Mouse (Mus musculus) 3134 (cell line): Measurements from ENCODE around the gene Lypd6b.

Experiments
- DNase-seq: peaks from one replicate; pipeline ENCODE4 v3.0.0-alpha.2; 2011; ENCODE audit warnings: low spot score; ENCODE audit not compliant: insufficient read length; ENCODE audit errors: extremely low read depth

Lypd6b gene

DNA sequence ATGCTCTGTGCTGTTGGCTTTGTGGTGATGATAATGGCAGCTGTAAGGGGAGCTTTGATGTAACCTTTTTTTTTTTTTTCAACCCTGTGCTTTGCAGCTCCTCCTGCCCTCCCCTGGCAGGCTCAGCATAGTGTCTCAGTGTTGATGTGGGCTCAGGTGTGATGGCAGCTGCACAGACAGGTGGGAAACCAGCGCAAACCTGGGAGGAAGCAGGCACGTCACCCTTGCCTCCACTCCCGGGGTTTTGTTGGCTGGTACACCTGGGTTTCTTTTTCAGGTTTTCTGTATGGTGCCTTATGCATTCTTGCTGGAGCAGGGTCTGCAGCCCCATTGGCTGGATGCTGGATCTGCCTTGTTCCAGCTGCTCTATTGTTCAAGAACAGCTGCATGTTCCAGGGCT lies 29.7 kb downstream of the Lypd6b start:
- no peak for DNase-seq

DNA sequence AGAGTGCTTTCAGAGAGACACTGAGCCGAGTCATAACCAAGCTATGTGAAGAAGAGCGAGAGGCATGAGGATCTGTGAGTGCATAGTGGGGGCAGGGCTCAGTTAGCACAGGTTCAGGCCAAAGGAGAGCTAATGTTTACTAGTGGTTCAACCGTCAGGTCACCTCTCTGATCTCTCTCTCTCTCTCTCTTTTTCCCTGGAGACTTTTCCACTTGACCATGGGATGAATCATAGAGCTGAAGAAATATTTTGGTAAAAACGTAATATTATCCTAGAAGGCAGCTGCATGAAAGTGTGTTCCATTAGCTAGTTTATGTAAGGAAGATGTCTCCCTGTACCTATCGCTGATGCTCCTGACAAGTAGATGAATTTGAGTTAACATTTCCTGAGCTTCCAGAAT lies 30.6 kb downstream of the Lypd6b start:
- DNase-seq: peak; percentile 65

GRCm38 (mm10) chr2:49822312-49822711 lies 34.8 kb downstream of the Lypd6b start:
- DNase-seq: no peak

- no peak for DNase-seq
These were observed 38.1 kb downstream of the Lypd6b start for GRCm38 (mm10) chr2:49825588-49825987.

GRCm38 (mm10) chr2:49827756-49828155 lies 40.3 kb downstream of the Lypd6b start:
- DNase-seq: no peak

DNA sequence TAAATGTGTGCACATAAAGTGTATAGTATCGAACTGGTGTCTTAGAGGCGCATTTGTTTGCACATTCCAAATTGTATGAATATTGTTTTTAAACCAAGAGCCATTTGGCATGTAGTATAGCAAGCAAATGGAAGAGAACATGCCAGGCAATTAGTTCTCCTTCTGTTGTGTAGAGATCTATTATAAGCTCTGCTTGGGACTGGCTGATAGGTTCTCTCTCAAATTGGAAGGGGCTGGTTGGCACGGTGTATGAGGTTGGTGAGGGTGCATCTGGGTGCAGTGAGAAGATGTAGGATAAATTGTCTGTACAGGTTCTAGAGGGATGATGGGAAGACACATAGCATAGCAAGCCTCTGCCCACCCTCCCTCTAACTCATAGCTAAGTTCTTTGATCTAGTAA lies 42.9 kb downstream of the Lypd6b start:
- no peak for DNase-seq

DNA sequence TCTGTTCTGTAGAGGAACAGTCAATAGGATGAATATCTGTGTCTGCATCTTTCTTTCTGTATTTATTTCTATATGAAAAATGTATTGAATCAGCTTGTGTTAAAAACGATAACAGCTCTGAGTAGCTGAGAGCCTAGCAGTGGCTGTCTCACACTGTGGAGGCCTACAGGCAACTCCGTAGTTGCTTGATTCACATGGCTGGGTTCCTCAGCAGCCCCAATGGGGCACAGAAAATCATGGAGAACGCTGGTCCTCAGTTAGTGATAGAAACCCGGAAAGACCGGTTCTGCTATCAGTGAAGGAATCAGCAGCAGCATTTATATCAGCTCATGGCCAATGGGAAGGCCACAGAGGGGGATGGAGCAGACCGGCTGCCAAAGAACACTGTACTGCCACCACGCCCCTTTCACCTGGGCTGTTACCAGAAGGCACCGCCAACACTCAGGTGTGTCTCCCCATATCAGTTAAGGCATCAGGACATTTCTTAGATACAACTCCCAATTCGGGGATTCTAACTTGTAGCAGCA lies 44.9 kb downstream of the Lypd6b start:
- DNase-seq: no peak

DNA sequence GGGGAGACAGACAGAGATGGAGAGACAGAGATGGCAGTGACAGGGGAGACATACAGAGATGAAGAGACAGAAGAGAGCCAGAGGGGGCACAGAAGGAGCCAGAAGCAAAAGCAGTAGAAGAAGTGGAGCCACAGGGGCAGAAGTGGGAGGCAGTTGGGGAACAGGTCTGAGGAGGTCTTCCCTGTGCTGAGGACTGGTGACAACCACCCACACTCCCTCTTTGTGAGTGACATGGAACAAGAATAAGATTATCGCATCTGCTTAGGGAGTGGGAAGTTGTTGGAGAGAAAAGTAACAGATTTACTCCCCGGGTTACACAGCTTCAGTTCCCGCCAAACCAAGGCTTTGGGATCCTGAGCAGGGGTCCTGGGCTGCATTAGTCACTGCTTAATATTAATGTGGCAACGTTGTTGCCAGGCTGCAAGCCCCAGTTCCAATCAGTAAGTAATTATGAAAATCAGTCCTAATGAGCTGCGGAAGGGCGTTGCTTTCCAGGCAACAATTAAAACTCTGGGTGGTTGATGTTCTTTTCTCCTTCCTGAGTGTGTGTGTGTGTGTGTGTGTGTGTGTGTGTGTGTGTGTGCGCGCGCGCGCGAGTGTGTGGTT lies 50.1 kb downstream of the Lypd6b start:
- no peak for DNase-seq

GRCm38 (mm10) chr2:49838611-49839010 lies 51.1 kb downstream of the Lypd6b start:
- DNase-seq: no peak

DNA sequence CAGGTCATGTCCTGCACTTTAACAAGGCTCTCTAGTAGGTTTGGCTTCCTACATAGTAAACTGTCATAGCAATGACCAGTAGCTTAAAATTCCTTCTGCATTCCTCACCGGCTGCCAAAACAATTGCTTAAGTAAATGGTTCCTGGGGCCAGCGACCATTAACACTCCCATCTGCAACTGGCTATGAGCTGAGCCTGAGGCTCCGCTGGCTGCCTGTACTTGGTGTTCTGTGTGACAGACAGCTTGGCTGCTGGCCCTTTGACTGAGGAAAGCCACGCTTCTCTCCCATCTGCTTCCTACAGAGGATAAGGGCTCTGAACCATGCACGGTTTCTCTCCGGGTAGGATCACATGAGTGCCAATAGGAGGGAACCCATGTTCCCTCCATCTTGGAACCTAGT lies 53.1 kb downstream of the Lypd6b start:
- peak; percentile 5 for DNase-seq

- no peak for DNase-seq
These were observed 53.6 kb downstream of the Lypd6b start for GRCm38 (mm10) chr2:49841089-49841488.

GRCm38 (mm10) chr2:49845104-49845503 lies 57.6 kb downstream of the Lypd6b start:
- no peak for DNase-seq

GRCm38 (mm10) chr2:49846097-49846496 lies 58.6 kb downstream of the Lypd6b start:
- DNase-seq: no peak

- DNase-seq: no peak
These were observed 59.4 kb downstream of the Lypd6b start for GRCm38 (mm10) chr2:49846880-49847279.

DNA sequence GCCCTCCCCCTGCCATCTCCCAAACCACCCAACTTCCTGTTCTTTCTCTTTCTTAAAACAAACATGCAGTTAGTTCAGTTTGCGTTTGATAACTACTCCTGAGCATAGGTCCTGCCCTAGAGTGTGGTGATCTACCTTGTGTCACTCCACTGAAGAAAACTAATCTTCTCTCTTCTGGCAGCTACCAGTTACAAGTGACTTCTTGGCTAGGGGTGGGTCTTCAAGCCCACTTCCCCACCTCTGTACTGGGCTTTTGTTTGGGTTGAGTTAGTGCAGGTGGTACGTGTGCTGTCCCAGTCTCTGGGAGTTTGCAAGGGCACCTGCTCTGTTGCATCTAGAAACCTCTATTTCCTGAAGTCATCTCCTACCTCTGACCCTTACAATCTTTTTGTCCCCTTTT lies 60.3 kb downstream of the Lypd6b start:
- DNase-seq: no peak

DNA sequence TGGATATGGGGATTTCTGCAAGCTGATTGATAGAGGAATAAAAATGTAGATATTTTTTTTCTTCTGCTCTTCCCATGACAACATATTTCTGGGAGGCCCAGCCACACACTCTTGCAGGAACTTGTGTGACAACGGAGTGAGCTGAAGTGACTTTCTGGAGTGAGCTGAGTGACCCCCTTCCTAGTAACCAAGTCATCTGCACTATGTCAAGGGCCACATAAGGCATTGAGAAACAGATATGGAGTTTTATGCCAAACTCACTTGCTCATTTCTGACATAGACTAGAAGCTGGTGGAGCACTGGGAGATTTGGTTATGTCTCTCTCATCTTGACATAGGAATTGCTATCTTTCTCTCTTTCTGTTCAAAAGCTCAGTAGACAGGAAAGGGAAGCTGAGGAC lies 62.3 kb downstream of the Lypd6b start:
- DNase-seq: no peak

GRCm38 (mm10) chr2:49851977-49852376 lies 64.5 kb downstream of the Lypd6b start:
- DNase-seq: no peak

DNA sequence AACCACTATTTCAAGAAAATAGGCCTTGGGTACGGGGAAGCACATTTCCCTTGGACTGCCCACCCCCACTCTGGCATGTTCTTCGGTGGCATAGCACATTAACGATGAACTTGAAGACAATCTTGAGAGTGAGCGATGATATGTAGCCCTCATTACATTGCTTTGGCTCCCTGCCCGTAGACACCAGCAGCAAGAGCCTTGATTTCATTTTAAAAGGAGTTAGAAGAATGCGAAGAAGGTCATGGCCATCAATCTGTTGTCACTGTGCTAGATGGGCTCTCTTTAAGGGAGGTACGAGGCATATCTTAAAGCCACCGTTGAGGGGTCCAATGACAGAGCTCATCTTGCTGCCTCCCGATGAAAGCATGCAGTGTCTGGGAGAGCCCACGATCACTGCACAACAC lies 68.7 kb downstream of the Lypd6b start:
- DNase-seq: no peak

- DNase-seq: no peak
These were observed 69.1 kb downstream of the Lypd6b start for GRCm38 (mm10) chr2:49856584-49856983.

DNA sequence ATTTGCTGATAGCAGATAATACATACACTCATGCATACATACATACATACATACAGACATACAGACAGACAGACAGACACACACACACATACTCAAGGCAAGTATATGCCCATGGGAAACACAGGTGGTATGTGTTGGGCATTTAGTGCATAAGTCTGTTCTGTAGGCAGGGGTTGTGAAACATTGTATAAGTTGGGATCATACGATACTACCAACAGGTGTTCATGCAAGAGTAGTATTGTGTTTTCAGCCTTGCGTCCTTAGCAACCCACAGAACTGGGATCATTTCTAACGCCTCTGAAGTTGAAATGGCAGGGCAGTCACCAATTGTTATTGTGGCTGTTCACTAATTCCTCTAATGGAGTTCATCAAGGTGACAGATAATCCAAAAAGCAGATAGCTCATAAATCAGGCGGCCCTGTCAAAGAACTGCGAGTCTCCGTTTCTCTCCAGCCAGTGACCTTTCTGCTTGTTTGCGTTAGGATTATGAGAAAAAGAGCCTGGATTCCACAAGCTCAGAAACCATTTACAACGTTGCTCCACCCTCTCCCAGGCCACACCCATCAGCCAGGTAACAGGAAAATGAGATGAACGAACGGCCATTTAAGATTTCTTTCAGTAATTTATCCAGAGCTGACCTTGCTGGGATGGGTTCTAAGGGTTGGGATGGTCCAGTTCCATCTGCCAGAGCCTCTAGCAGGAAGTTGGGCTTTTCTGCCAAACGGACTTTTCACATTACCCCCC lies 72.9 kb downstream of the Lypd6b start:
- DNase-seq: no peak

GRCm38 (mm10) chr2:49860969-49861592 lies 73.6 kb downstream of the Lypd6b start:
- DNase-seq: no peak

DNA sequence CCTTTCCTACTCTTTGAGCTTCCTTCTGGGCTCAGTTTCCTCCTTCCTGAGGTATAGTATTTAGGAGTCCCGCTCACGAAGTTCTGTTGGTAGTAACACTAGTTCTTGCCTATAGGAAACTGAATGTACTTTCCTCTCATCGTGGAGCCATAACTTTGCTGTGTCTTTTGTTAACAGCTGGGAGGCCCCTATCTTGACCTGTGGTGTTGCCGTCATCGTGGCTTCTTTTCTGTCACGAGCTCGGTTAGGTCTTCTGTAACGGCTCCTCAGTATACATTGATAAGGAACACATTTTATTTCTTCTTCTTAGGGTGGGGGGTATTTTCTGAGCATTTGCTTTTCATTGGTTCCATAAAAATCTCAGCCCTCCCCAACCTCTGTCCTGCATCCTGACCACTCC lies 74.2 kb downstream of the Lypd6b start:
- DNase-seq: no peak
